Mouse (Mus musculus) ovary, postnatal 14 days (tissue): ENCODE measurements around the gene Adamts10.

Experiments
- DNase-seq: peaks from one replicate; pipeline ENCODE4 v3.0.0; 2022; ENCODE audit warnings: low spot score

Gene Adamts10

DNA sequence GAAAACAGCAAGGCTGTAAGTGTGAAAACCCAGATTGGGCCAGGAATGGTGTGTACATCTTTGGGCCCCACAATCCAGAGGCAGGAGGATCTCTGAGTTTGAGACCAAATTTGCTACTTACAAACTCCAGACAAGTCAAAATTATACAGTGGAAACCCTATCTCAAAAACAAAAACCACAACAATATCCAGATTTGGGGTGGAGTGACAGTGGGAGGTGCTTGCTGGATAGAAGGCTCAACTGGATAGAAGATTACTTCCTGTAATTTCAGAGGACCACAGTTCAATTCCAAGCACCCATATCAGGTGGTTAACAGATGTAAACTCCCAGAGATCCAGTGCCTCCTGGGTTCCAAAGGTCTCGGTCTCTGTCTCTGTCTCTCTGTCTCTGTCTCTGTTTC is 30.5 kb downstream of the Adamts10 start:
- no peak for DNase-seq

GRCm38 (mm10) chr17:33555223-33555855 is 31.3 kb downstream of the Adamts10 start, which contains the start of gene Myo1f:
Myo1f (plus strand) TSS chr17:33555707.
- DNase-seq, result no peak

DNA sequence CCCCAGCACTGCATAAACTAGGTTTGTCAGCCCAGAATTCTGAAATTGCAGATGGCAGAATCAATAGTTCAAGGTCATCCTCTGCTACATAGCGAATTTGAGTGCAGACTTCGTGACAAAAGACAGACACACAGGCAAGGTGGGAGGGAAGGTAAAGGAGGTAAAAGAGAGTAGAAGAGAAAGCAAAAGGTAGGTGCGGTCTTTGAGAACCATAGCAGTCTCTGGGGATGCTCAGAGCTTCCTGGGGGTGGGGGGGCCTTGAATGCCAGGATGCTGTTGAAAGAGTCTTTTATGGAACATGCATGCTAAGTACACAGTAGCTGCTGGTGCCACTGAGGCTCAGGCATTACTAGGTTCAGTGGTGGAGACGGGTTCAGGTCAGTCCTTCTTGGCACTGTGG is 33.9 kb downstream of the Adamts10 start:
- DNase-seq, result no peak

- DNase-seq, result no peak
Measured at GRCm38 (mm10) chr17:33563527-33564076, 39.6 kb downstream of the Adamts10 start.

DNA sequence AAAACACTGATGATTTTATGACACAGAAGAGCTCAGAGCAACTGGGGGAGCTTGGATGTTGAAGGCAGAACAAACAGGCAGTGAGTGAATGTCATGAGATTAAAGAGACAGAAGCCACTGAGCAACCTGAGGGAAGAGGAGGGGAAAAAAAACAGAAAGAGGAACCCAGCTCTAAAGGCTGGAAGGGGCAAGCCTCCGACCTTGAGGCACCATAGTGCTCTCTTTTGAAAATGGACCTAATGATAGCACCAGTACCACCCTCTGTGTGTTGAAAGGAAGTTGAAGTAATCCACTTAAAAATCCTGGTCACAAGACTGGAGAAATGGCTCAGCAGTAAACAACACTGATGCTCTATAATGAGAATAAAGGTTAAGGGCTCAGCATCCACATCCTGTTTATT is 40.6 kb downstream of the Adamts10 start:
- no peak for DNase-seq

- DNase-seq, result no peak
Measured at GRCm38 (mm10) chr17:33566182-33566581, 42.2 kb downstream of the Adamts10 start.

DNA sequence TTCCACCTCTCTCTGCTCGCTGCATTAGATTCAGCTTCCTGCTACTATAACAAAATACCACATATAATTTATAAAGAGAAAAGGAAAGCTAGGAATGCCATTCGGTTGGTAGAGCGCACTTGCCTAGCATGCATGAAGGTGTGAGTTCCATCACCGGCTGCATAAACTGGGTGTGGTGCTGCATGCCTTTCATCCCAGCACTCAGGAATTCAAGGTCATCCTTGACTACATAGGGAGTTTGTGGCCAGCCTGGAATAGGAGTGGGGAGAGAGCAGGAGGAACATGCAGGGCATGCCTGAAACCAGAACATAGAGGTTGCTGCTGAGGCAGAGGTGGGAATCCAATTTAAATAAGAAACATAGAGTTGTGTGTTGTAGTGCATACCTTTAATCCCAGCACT is 60.1 kb downstream of the Adamts10 start:
- DNase-seq, result no peak

DNA sequence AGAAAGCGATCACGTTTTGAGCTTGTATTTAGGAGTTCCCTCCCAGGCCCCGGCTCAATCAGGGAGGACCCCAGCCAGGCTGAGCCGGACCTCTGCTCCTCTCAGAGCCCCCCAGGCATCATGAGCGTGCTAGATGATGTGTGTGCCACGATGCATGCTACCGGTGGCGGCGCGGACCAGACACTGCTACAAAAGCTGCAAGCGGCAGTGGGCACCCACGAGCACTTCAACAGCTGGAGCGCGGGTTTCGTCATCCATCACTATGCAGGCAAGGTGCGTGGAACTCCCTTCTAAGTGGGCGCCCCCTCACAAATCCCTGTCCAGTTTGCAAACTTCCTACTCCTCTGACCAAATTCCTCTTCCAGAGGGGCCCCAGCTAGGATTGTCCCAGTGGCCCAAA is 62.0 kb downstream of the Adamts10 start:
- DNase-seq, result no peak

DNA sequence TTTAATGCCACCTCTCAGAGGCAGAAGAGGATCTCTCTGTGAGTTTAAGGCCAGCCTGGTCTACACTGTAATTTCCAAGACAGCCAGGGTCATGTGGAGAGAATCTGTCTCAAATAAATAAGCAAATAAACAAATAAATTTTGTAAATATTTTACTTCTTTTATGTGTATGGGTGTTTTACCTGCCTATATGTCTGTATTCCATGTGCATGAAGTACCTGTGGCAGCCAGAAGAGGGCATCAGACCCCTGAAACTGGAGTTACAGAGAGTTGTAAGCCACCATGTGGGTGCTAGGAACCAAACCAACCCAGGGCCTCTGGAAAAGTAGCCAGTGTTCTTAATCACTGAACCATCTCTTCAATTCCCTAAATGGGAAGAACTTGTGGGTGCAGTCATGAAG is 73.3 kb downstream of the Adamts10 start:
- DNase-seq, result no peak

- no peak for DNase-seq
Measured at GRCm38 (mm10) chr17:33598506-33598905, 74.5 kb downstream of the Adamts10 start.

DNA sequence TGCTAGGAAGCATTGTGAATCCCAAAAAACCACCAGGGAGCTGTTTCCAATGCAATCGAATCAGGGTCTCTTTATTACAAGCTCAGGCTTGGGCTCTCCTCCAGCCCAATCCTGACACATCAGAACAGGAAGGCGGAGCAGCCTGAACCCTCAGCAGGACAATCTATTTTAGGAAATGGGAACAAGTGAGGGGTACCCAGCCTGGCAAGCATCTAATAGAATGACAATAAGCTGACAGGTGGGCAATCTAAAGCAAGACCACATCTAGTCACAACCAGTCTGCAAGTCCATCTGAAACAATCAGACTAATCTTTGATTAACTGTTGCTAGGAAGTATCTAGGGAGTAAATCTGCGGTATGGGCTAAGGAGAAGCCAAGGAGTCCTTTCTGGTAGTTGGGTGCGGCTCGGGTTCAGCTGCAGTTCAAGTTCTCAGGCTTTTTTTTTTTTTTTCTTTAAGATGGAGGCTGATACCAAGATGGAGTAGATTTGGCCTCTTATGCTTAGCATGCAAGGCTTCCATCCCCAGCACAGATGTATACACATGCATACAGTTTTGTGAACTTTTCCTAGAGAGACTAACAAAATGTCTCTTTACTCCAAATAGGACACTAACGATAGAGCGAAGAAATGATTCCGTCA is 76.0 kb downstream of the Adamts10 start:
- DNase-seq, result no peak

DNA sequence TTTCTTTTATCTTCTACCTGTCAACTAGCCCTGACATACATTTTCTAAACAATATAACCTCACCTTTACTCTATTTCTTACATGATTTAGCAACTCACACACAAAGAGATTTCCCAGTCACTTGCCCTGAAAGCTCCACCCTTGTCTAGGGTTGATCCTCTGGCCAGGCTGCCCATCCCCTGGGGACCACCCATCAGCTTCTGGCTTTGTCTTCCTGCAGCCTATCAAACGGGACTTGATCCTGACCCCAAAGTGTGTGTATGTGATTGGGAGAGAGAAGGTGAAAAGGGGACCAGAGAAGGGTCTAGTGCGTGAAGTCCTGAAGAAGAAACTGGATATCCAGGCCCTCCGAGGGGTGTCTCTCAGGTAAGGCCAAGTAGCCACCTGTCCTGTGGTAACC is 76.8 kb downstream of the Adamts10 start:
- DNase-seq, result no peak

- no peak for DNase-seq
Measured at GRCm38 (mm10) chr17:33601947-33602346, 77.9 kb downstream of the Adamts10 start.
